Mouse (Mus musculus) midbrain, embryonic 12.5 days (tissue): ENCODE measurements around the gene Dpep2nb. TPM values are rescaled to one million over a fixed set of nuclear protein-coding genes. Genes with fewer than 3 reads are reported as not detected.

ENCODE experiments used
- ATAC-seq: fragments of 200-750 bp; cut with Nextera tagmentation; 2 replicates; pipeline ENCODE4 v1.8.0; 2017; ENCODE audit warnings: low read depth, moderate TSS enrichment, moderate library complexity; ENCODE audit not compliant: low FRiP score
- H3K27ac ChIP-seq: fragments of 300-500 bp; sonication (generic); replicated peaks from 2 replicates; pipeline ENCODE4 v1.5.1; 2016; ENCODE audit warnings: mild to moderate bottlenecking
- H3K27me3 ChIP-seq: fragments of 300-500 bp; sonication (generic); 2 replicates; pipeline ENCODE4 v1.6.1; 2016; ENCODE audit warnings: mild to moderate bottlenecking
- H3K36me3 ChIP-seq: fragments of 300-500 bp; sonication (generic); 2 replicates; pipeline ENCODE4 v1.6.1; 2016
- H3K4me1 ChIP-seq: fragments of 300-500 bp; sonication (generic); 2 replicates; pipeline ENCODE4 v1.6.1; 2016
- H3K4me2 ChIP-seq: fragments of 300-500 bp; sonication (generic); replicated peaks from 2 replicates; pipeline ENCODE4 v1.6.1; 2016; ENCODE audit warnings: mild to moderate bottlenecking, moderate library complexity
- H3K4me3 ChIP-seq: fragments of 300-500 bp; sonication (generic); 2 replicates; pipeline ENCODE4 v1.5.1; 2016; ENCODE audit warnings: mild to moderate bottlenecking
- H3K9ac ChIP-seq: fragments of 300-500 bp; sonication (generic); replicated peaks from 2 replicates; pipeline ENCODE4 v1.6.1; 2016; ENCODE audit warnings: mild to moderate bottlenecking, moderate library complexity
- H3K9me3 ChIP-seq: fragments of 300-500 bp; sonication (generic); 2 replicates; pipeline ENCODE4 v1.6.1; 2016; ENCODE audit warnings: mild to moderate bottlenecking
- WGBS: fragments of 180-500 bp; shearing (Covaris S2); methylation state at CpG from one replicate; pipeline ENCODE4 v1.1.7; 2016; 5-methylcytosine and 5-hydroxymethylcytosine counted together
- polyA plus RNA-seq: library from polyadenylated mRNA; unstranded; fragments of >200 nt; fragmentation: Nextera tagmentation; extraction: Ambion mirVana; gene quantifications from 2 replicates; pipeline ENCODE4 v1.2.1, GENCODE M21; 2016

The Dpep2nb gene
- polyA plus RNA-seq: 0.22 TPM in 1 of 2 replicates, not detected in the other

DNA sequence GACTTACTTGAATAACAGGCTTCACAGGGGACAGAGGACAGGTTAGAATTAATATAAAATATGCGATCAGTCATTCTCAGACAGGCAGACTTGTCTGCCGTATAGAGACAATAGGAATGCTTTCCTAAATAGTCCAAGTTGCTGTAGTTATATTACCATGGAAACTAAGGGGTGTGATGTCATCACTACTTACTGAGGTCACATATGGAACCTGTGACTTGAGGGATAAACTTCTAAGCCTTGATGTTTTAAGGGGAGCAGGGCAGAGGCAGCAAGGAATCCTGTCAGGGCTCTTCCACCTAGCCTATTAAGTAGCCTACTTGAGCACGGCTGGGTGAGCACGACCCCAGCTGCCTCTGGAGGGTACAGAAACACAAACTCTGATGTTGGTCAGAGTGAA is at the start of gene Dpep2nb:
Gene Dpep2nb, minus strand, starts transcription at position 101 of the 400 bp plus-strand sequence.
- Histone ChIP-seq H3K27me3 (no peaks in the 10 kb centered on the region), H3K4me2 (no peak within 1 kb of the TSS), H3K4me3 (no peak within 1 kb of the TSS), H3K4me1 (peaks cover 13% of the 10 kb centered on the region), H3K27ac (no peak within 1 kb of the TSS), H3K9ac (no peak within 1 kb of the TSS), H3K36me3 (peaks cover 8% of the 10 kb centered on the region; the same call in 1 of the 2 replicates), H3K9me3 (no peaks in the 10 kb centered on the region)
- ATAC-seq: no peak
- 87% methylated on average over 4 of the region's 4 CpGs for whole genome bisulfite sequencing

DNA sequence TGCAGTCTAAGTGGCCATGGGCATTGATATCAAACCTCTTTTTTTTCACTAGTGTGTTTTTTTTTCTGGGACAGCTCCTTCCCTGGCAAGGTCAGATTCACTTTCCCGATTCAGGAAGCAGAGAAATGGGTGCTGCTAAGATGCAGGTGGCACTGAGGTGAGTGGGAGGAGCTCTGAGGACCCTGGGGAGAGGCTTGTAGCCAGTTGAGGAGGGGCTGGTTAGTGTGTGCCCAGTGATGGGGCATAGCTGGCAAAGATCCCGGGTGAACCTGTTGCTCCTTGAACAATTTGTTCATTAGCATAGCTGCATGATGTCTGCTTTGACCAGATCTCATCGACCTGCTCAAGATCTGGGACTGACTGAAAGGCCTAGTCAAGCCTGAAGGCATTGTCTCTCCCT is 49.3 kb upstream of the Dpep2nb start:
- Histone ChIP-seq H3K27me3 (no peaks in the 10 kb centered on the region), H3K9me3 (no peaks in the 10 kb centered on the region), H3K36me3 (peaks cover 41% of the 10 kb centered on the region), H3K4me1 (peaks cover 8% of the 10 kb centered on the region), H3K4me3 (no peak overlapping the region), H3K4me2 (no peak overlapping the region), H3K9ac (no peak overlapping the region), H3K27ac (no peak overlapping the region)
- 61% methylated on average over 3 of the region's 3 CpGs for WGBS
- no peak for ATAC-seq

DNA sequence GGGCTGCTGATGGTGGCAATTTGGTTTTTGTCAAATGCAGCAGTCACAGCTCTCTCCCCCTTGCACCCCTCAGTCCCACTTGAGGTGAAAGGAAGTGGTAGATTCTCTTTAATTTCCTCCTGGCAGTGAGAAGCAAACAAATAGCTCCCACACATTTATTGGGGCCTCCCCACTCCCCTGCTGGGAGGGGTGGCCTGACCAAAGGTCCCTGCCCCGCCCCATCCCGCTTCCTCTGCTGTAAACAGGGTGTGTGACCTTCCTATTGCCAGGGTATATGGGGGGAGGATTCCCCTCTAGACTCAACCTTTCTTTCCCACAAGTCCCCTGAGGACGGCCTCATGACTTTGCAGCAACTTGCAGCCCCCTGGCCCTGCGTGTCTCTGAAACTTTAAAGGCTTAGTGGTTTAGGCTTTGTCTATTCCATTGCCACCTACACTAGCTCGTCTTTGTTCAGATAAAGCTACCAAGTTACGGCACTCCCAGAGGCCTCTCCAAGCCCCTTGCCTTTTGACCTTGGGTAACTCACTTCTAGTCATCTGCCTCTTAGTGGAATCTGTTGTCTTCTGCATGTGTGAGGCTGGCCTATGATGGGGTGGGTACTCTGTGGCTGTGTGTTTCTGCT is 48.5 kb upstream of the Dpep2nb start:
- Histone ChIP-seq H3K27me3 (no peaks in the 10 kb centered on the region), H3K9ac (no peak overlapping the region), H3K36me3 (peaks cover 41% of the 10 kb centered on the region), H3K27ac (no peak overlapping the region), H3K4me3 (no peak overlapping the region), H3K4me2 (no peak overlapping the region), H3K9me3 (no peaks in the 10 kb centered on the region), H3K4me1 (peaks cover 8% of the 10 kb centered on the region)
- WGBS: 85% methylated on average over 6 of the region's 6 CpGs
- ATAC-seq: no peak

GRCm38 (mm10) chr8:106052510-106053089 is 46.8 kb upstream of the Dpep2nb start:
- Histone ChIP-seq H3K4me2 (no peak overlapping the region), H3K36me3 (peaks cover 44% of the 10 kb centered on the region), H3K9ac (no peak overlapping the region), H3K27me3 (no peaks in the 10 kb centered on the region), H3K4me1 (no peaks in the 10 kb centered on the region), H3K9me3 (no peaks in the 10 kb centered on the region), H3K4me3 (no peak overlapping the region), H3K27ac (no peak overlapping the region)
- WGBS: 90% methylated on average over 9 of the region's 9 CpGs
- no peak for ATAC-seq

GRCm38 (mm10) chr8:106051068-106051467 is 45.3 kb upstream of the Dpep2nb start:
- ATAC-seq: no peak
- Histone ChIP-seq H3K4me1 (no peaks in the 10 kb centered on the region), H3K27ac (no peak overlapping the region), H3K36me3 (peaks cover 47% of the 10 kb centered on the region), H3K27me3 (no peaks in the 10 kb centered on the region), H3K4me3 (no peak overlapping the region), H3K4me2 (no peak overlapping the region), H3K9ac (no peak overlapping the region), H3K9me3 (no peaks in the 10 kb centered on the region)
- WGBS: 88% methylated on average over 3 of the region's 3 CpGs

DNA sequence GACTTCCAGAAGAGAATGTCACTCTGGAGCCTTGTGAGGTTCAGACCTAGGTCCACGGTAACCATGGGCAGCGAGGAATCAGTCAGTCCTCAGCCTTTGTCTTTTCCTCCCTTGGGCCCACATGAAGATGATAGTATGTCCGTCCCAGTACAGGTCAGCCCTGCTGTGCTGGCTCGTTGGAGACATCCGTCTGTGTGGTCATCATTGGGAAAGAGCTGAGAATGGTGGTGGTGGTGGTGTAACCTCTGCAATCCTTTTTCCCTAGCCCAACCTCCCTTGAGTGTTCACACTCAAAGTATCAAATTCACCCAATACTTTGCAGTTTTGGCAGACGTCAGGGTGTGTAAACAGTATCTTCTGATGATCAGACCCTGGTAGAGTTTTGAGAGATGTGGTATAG is 44.1 kb upstream of the Dpep2nb start:
- WGBS: 93% methylated on average over 6 of the region's 6 CpGs
- H3K36me3 ChIP-seq: peaks cover 47% of the 10 kb centered on the region

GRCm38 (mm10) chr8:106047854-106048630 is 42.3 kb upstream of the Dpep2nb start:
- Histone ChIP-seq H3K4me2 (no peak overlapping the region), H3K9ac (no peak overlapping the region), H3K4me1 (no peaks in the 10 kb centered on the region), H3K9me3 (no peaks in the 10 kb centered on the region), H3K4me3 (no peak overlapping the region), H3K27ac (no peak overlapping the region), H3K27me3 (no peaks in the 10 kb centered on the region), H3K36me3 (peaks cover 33% of the 10 kb centered on the region)
- 89% methylated on average over 5 of the region's 5 CpGs for WGBS
- no peak for ATAC-seq

More for the DNA sequence above, 44.1 kb upstream of the Dpep2nb start:
- no peak overlapping the region for H3K4me2 ChIP-seq
- no peaks in the 10 kb centered on the region for H3K4me1 ChIP-seq
- no peak overlapping the region for H3K4me3 ChIP-seq
- H3K9ac ChIP-seq: no peak overlapping the region
- no peaks in the 10 kb centered on the region for H3K9me3 ChIP-seq
- ATAC-seq: no peak
- no peak overlapping the region for H3K27ac ChIP-seq
- no peaks in the 10 kb centered on the region for H3K27me3 ChIP-seq

- H3K4me3 ChIP-seq: no peak overlapping the region
- H3K27ac ChIP-seq: no peak overlapping the region
- 93% methylated on average over 11 of the region's 11 CpGs for WGBS
These were observed 41.2 kb upstream of the Dpep2nb start for GRCm38 (mm10) chr8:106046872-106047559.

DNA sequence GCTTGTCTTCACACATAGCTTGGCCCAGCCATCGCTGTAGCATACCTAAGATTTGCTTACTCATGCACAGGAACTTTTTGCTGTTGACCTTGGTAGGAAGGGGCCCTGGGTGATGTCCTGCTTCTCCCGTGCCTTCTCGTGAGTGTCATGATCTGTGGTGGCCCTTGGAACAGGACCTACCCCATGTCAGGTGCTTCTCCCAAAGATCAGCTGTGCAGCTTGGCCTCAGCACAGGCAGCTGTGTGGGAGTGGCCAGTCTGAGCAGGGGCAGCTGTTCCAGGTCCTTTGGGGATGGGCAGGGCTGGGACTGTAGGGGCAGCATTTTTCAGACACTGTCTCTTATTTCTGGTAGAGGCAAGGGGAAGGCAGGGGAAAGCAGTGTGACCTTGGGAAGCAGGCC is 38.4 kb upstream of the Dpep2nb start:
- no peaks in the 10 kb centered on the region for H3K4me1 ChIP-seq
- ATAC-seq: no peak; the same call in 1 of the 2 replicates
- H3K4me3 ChIP-seq: no peak overlapping the region
- 0 out of 2 replicates have a peak, but pooled peaks cover 12% of the 10 kb centered on the region for H3K36me3 ChIP-seq
- 90% methylated on average over 3 of the region's 3 CpGs for WGBS
- no peaks in the 10 kb centered on the region for H3K27me3 ChIP-seq
- no peaks in the 10 kb centered on the region for H3K9me3 ChIP-seq
- H3K9ac ChIP-seq: no peak overlapping the region
- no peak overlapping the region for H3K27ac ChIP-seq
- no peak overlapping the region for H3K4me2 ChIP-seq

More at GRCm38 (mm10) chr8:106046872-106047559, 41.2 kb upstream of the Dpep2nb start:
- Histone ChIP-seq H3K36me3 (peaks cover 25% of the 10 kb centered on the region), H3K27me3 (no peaks in the 10 kb centered on the region), H3K9ac (no peak overlapping the region), H3K9me3 (no peaks in the 10 kb centered on the region), H3K4me2 (no peak overlapping the region), H3K4me1 (no peaks in the 10 kb centered on the region)
- ATAC-seq: no peak

DNA sequence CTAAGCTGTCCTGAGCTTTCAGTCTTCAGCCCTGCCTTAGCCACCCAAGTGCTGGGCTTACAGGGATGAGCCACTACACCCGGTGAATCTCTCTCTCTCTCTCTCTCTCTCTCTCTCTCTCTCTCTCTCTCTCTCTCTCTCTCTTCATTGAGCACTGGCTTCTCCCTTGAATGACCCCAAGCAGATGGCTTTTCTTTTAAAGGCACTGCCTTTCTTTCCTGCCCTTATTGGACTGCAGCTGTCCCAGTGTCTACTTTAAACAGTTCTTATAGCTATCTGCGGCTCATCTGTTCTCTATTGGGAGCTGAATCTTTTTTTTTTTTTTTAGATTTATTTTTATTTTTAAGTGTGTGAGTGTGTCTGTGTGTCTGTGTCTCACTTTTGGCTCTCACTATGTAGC is 37.3 kb upstream of the Dpep2nb start:
- ATAC-seq: no peak
- Histone ChIP-seq H3K9me3 (no peaks in the 10 kb centered on the region), H3K4me3 (no peak overlapping the region), H3K4me1 (no peaks in the 10 kb centered on the region), H3K4me2 (no peak overlapping the region), H3K9ac (no peak overlapping the region), H3K27me3 (no peaks in the 10 kb centered on the region), H3K36me3 (0 out of 2 replicates have a peak, but pooled peaks cover 9% of the 10 kb centered on the region), H3K27ac (no peak overlapping the region)
- WGBS: 82% methylated on average over 2 of the region's 2 CpGs

- Histone ChIP-seq H3K4me1 (no peaks in the 10 kb centered on the region), H3K4me3 (no peak overlapping the region), H3K27ac (no peak overlapping the region), H3K9me3 (no peaks in the 10 kb centered on the region), H3K27me3 (no peaks in the 10 kb centered on the region), H3K36me3 (peaks cover 13% of the 10 kb centered on the region; the same call in 1 of the 2 replicates), H3K9ac (no peak overlapping the region), H3K4me2 (no peak overlapping the region)
- ATAC-seq: no peak
- WGBS: 80% methylated on average over 4 of the region's 4 CpGs
These were observed 34.4 kb upstream of the Dpep2nb start for GRCm38 (mm10) chr8:106040218-106040617.
